Mouse (Mus musculus) MEL-GATA-1-ER (cell line): ENCODE measurements around the gene Pjvk.
"Not testable (repeated sequence)": the region's sequence is repeated elsewhere in the genome, so short reads cannot be mapped to it uniquely, and the experiment has no call there.

Experiments used
- DNase-seq: peaks from one replicate; pipeline ENCODE4 v3.0.0-alpha.2; 2012; ENCODE audit warnings: low read depth; ENCODE audit errors: extremely low read depth

The Pjvk gene

GRCm38 (mm10) chr2:76647883-76648570 lies at the start of gene Pjvk, which contains the start of gene Prkra:
TSS of gene Pjvk (plus strand) at chr2:76648476.
TSS of gene Prkra (minus strand) at chr2:76648015.
- peak; percentile 91 for DNase-seq

GRCm38 (mm10) chr2:76599214-76599613 lies 49.1 kb upstream of the Pjvk start:
- DNase-seq, result no peak

- no peak for DNase-seq
Observed at GRCm38 (mm10) chr2:76602256-76602655, 46.0 kb upstream of the Pjvk start.

GRCm38 (mm10) chr2:76606704-76607103 lies 41.6 kb upstream of the Pjvk start:
- no peak for DNase-seq

GRCm38 (mm10) chr2:76610326-76611104 lies 37.8 kb upstream of the Pjvk start:
- peak; percentile 57 for DNase-seq

GRCm38 (mm10) chr2:76611996-76612395 lies 36.3 kb upstream of the Pjvk start:
- DNase-seq, result no peak

GRCm38 (mm10) chr2:76618078-76618477 lies 30.2 kb upstream of the Pjvk start:
- DNase-seq, result peak; percentile 19

- no peak for DNase-seq
Observed at GRCm38 (mm10) chr2:76620188-76620587, 28.1 kb upstream of the Pjvk start.

GRCm38 (mm10) chr2:76621724-76622123 lies 26.6 kb upstream of the Pjvk start:
- no peak for DNase-seq

GRCm38 (mm10) chr2:76622316-76622715 lies 26.0 kb upstream of the Pjvk start:
- not testable (repeated sequence) for DNase-seq

- no peak for DNase-seq
Observed at GRCm38 (mm10) chr2:76630293-76630692, 18.0 kb upstream of the Pjvk start.

- no peak for DNase-seq
Observed at GRCm38 (mm10) chr2:76631600-76631999, 16.7 kb upstream of the Pjvk start.

GRCm38 (mm10) chr2:76639637-76640036 lies 8.6 kb upstream of the Pjvk start:
- no peak for DNase-seq

- peak; percentile 53 for DNase-seq
Observed at GRCm38 (mm10) chr2:76643801-76644200, 4.5 kb upstream of the Pjvk start.

GRCm38 (mm10) chr2:76647441-76647869 lies 821 bp upstream of the Pjvk start:
- DNase-seq, result no peak

- no peak for DNase-seq
Observed at GRCm38 (mm10) chr2:76648666-76649141, 428 bp downstream of the Pjvk start.

GRCm38 (mm10) chr2:76653070-76653469 lies 4.8 kb downstream of the Pjvk start:
- DNase-seq, result no peak

- DNase-seq, result no peak
Observed at GRCm38 (mm10) chr2:76654646-76655045, 6.4 kb downstream of the Pjvk start.

- DNase-seq, result no peak
Observed at GRCm38 (mm10) chr2:76655444-76655843, 7.2 kb downstream of the Pjvk start.

- DNase-seq, result no peak
Observed at GRCm38 (mm10) chr2:76655982-76656381, 7.7 kb downstream of the Pjvk start.

- no peak for DNase-seq
Observed at GRCm38 (mm10) chr2:76658551-76658950, 10.3 kb downstream of the Pjvk start.

GRCm38 (mm10) chr2:76659419-76659818 lies 11.1 kb downstream of the Pjvk start:
- DNase-seq, result no peak
